Mouse (Mus musculus): ENCODE measurements at regions not wholly inside any gene's neighbourhood (a gene's known extent, or its start where the extent isn't known, plus 50 kb on each side); places are given as distances from the start of the nearest gene placed in this dataset.

- TF ChIP-seq CHD2 (IDR thresholded peaks at IDR 0.05; ENCODE audit: low read depth, low read length) = no peak
- TF ChIP-seq ZC3H11A (IDR thresholded peaks at IDR 0.05; ENCODE audit: borderline replicate concordance, low read depth, low read length) = no peak
- TF ChIP-seq MAFK (IDR thresholded peaks at IDR 0.05; ENCODE audit: insufficient read depth, low read depth, low read length) = no peak
- no peak for TF ChIP-seq HCFC1 (IDR thresholded peaks at IDR 0.05; ENCODE audit: borderline replicate concordance, insufficient read depth, low read length)
Measured at GRCm38 (mm10) chr8:116083156-116083555, 375.6 kb upstream of the Maf start.

Data from ES-E14 (cell line).